ENCODE assay signal across 16 mouse cellular contexts in the genomic region with DNA sequence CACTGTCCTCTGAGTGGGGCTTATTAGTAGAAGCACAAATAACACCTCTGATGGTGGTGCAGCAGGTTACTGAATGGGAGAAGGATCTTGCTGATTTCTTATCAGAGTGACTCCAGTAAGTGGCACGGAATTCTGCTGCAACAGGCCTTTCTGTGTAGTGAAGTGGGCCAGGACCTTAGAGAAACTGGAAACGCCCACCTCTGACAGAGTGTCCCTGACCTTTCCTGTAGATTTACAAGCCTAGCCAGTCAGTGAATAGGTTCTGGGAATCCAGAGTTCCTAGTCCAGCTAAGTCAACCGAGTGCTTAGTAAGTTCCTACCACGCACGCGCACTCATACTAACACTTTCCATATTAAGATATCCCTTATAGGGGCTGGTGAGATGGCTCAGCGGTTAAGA.
"Had no signal": no experiment of that assay in that cellular context is flagged by ENCODE, and none has a peak within 500 bp of the region (broad histone marks: within the 10 kb centered on the region; RNA-seq: fewer than 3 reads in every experiment).

No protein-coding gene starts in this region.

- H3K4me1 ChIP-seq: neural tube, embryonic 15.5 days had no signal

- H3K9me3 ChIP-seq: limb, embryonic 10.5 days; midbrain, embryonic 10.5 days; neural tube, embryonic 15.5 days had no signal

- H3K4me2 ChIP-seq: neural tube, embryonic 15.5 days had no signal

- H3K36me3 ChIP-seq: limb, embryonic 10.5 days; midbrain, embryonic 10.5 days; neural tube, embryonic 15.5 days had no signal

- H3K9ac ChIP-seq: neural tube, embryonic 15.5 days had no signal

- H3K27me3 ChIP-seq: neural tube, embryonic 15.5 days had no signal

- H3K4me3 ChIP-seq: layer of hippocampus, adult 2 months; left cerebral cortex, adult 2 months; limb, embryonic 10.5 days; midbrain, embryonic 10.5 days; myocyte; neural tube, embryonic 15.5 days had no signal

- DNase-seq: kidney, adult 9 months; kidney, postnatal 4 days; lung, adult 2 months; lung, postnatal 10 days; lung, postnatal 4 days; midbrain, embryonic 14.5 days; right cerebral cortex, adult 18-20 months; right cerebral cortex, postnatal 25 days; thymus, postnatal 4 days had no signal

- H3K27ac ChIP-seq: kidney, postnatal 0 days; layer of hippocampus, adult 2 months; left cerebral cortex, adult 2 months; limb, embryonic 10.5 days; midbrain, embryonic 10.5 days; neural tube, embryonic 15.5 days had no signal
